Mouse (Mus musculus) brain, embryonic 14.5 days (tissue): ENCODE measurements around the gene Foxj3.

Experiments
- CTCF ChIP-seq: fragments of 200-500 bp; IDR thresholded peaks from 2 replicates; pipeline ENCODE4 v1.5.1; 2012; ENCODE audit warnings: inconsistent platforms, mild to moderate bottlenecking, moderate library complexity, borderline replicate concordance; ENCODE audit not compliant: insufficient read depth, insufficient read length; ENCODE audit errors: extremely low read depth
- POLR2A ChIP-seq: fragments of 200-500 bp; IDR thresholded peaks from 2 replicates; pipeline ENCODE4 v1.6.1; 2012; ENCODE audit warnings: mild to moderate bottlenecking, inconsistent platforms, borderline replicate concordance; ENCODE audit not compliant: poor library complexity, insufficient read depth, insufficient read length, severe bottlenecking; ENCODE audit errors: extremely low read depth

DNA sequence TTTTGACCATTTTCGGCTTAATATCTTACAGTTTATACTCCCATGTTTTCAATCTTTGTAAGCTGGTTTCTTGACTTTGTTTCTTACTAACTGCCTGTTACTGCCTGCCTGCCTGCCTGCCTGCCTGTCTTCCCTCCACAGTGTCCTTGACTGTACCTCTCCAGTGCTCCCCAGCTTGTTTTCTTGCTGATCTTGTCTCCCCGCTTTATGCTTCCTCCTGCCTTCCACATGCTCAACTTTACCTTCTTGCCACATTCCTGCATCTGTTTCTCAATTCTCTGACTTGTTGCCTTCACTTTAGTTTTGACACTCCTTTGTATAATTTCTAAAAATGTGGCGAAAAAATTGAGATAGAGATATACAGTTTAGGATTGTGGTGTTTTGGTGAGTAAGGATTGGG lies 35.9 kb downstream of the Foxj3 start:
- TF ChIP-seq CTCF (no peak), POLR2A (no peak)
